Comparison of ENCODE assay signal across 16 mouse cellular contexts in genomic region chr5:132255579-132255978, GRCm38 (mm10).
"Had no signal": no experiment of that assay in that cellular context is flagged by ENCODE, and none has a peak within 500 bp of the region (broad histone marks: within the 10 kb centered on the region; RNA-seq: fewer than 3 reads in every experiment).

No protein-coding gene starts in this region.

- H3K9me3 ChIP-seq: neural tube, embryonic 13.5 days; neural tube, embryonic 15.5 days; stomach, embryonic 15.5 days had no signal

- H3K36me3 ChIP-seq: neural tube, embryonic 15.5 days; stomach, embryonic 15.5 days had no signal

- H3K4me2 ChIP-seq: neural tube, embryonic 13.5 days; neural tube, embryonic 15.5 days; stomach, embryonic 15.5 days had no signal

- H3K9ac ChIP-seq: neural tube, embryonic 13.5 days; neural tube, embryonic 15.5 days; stomach, embryonic 15.5 days had no signal

- H3K4me3 ChIP-seq: neural tube, embryonic 13.5 days; neural tube, embryonic 15.5 days; stomach, embryonic 15.5 days had no signal

- H3K27ac ChIP-seq: neural tube, embryonic 13.5 days; neural tube, embryonic 15.5 days; stomach, embryonic 15.5 days; stomach, postnatal 0 days had no signal

- H3K27me3 ChIP-seq: neural tube, embryonic 13.5 days; neural tube, embryonic 15.5 days; stomach, embryonic 15.5 days had no signal

- DNase-seq: retina, postnatal 1 day; right cerebral cortex, adult 18-20 months; right cerebral cortex, postnatal 14 days; right cerebral cortex, postnatal 25 days; right cerebral cortex, postnatal 4 days; spleen, adult 18-20 months; thymus, adult 18-20 months; thymus, adult 2 months; thymus, postnatal 14 days; thymus, postnatal 25 days; thymus, postnatal 36 days; thymus, postnatal 4 days had no signal

- H3K4me1 ChIP-seq: neural tube, embryonic 15.5 days; stomach, embryonic 15.5 days had no signal
